ENCODE assay signal across 9 mouse cellular contexts in the genomic region with DNA sequence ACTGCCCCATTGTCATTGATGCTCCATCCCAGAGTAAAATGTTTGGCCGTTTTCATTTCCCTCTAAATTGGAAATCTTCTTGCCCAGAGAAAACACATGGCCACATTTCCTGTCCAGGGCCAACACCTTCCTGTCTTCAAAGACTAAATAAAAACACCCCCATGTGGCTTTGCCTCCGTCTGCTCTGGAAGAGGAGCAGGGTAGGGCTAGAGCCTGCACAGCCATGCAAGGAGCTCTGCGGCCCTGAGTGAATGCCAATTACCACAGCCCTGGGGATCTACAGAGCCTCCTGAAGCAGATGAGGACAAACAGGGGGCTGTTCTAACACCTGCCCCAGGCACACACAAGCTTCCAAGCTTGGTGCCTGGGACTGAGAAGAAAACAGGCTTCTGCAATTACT. TPM values are rescaled to one million over a fixed set of nuclear protein-coding genes. Genes with fewer than 3 reads are reported as not detected.
DNase-seq lines count a peak whose midpoint lies in the region; ATAC-seq and TF ChIP-seq lines count a peak whose summit lies in the region.
"Had no signal": no experiment of that assay in that cellular context is flagged by ENCODE, and none has a peak within 500 bp of the region (broad histone marks: within the 10 kb centered on the region; RNA-seq: fewer than 3 reads in every experiment).

No protein-coding gene starts in this region.

- WGBS in embryonic facial prominence, embryonic 12.5 days, result 36% methylated on average over 3 of the region's 3 CpGs
- 11% methylated on average over 3 of the region's 3 CpGs for WGBS in limb, embryonic 14.5 days

- no peak for TF ChIP-seq POLR2A in limb, embryonic 14.5 days (IDR thresholded peaks at IDR 0.05; ENCODE audit: borderline replicate concordance, extremely low read depth, insufficient read depth, insufficient read length)

- H3K36me3 ChIP-seq in embryonic facial prominence, embryonic 12.5 days, result peaks cover 4% of the 10 kb centered on the region; the same call in 1 of the 2 replicates
- H3K36me3 ChIP-seq in limb, embryonic 14.5 days (ENCODE audit: control insufficient read depth, insufficient read depth, low read length), result no peaks in the 10 kb centered on the region

- no peak for TF ChIP-seq CTCF in left cerebral cortex, adult 2 months (IDR thresholded peaks at IDR 0.05)

- 0 out of 2 replicates have a peak, but pooled peaks have one; percentile 34 for ATAC-seq in cerebellum, adult (ENCODE audit: insufficient number of reproducible peaks, low FRiP score, low TSS enrichment)
- no peak for ATAC-seq in embryonic facial prominence, embryonic 12.5 days (ENCODE audit: insufficient number of reproducible peaks, insufficient read depth, low FRiP score, low TSS enrichment)
- ATAC-seq in limb, embryonic 14.5 days (ENCODE audit: low FRiP score, low read depth), result no peak

- no peaks in the 10 kb centered on the region for H3K9me3 ChIP-seq in embryonic facial prominence, embryonic 12.5 days
- H3K9me3 ChIP-seq in limb, embryonic 14.5 days (ENCODE audit: control insufficient read depth, low read length), result no peaks in the 10 kb centered on the region

- H3K9ac ChIP-seq in embryonic facial prominence, embryonic 12.5 days, result no peak overlapping the region
- H3K9ac ChIP-seq in limb, embryonic 14.5 days (ENCODE audit: low read depth, low read length, severe bottlenecking), result no peak overlapping the region

- peaks cover 86% of the 10 kb centered on the region for H3K4me1 ChIP-seq in embryonic facial prominence, embryonic 12.5 days
- peaks cover 84% of the 10 kb centered on the region for H3K4me1 ChIP-seq in limb, embryonic 14.5 days (ENCODE audit: control insufficient read depth, insufficient read depth, low read length)

- H3K27me3 ChIP-seq in embryonic facial prominence, embryonic 12.5 days, result no peaks in the 10 kb centered on the region
- H3K27me3 ChIP-seq in limb, embryonic 14.5 days (ENCODE audit: control insufficient read depth, insufficient read depth, low read length), result no peaks in the 10 kb centered on the region

- no peak for DNase-seq in cerebellum, postnatal 4 days (ENCODE audit: low spot score in 2 of 2)
- DNase-seq in left cerebral cortex, adult 2 months (ENCODE audit: extremely low spot score in 1 of 2, low spot score in 2 of 2), result no peak
- DNase-seq in left cerebral cortex, postnatal 25 days (ENCODE audit: low spot score in 2 of 2), result no peak
- no peak for DNase-seq in limb, embryonic 14.5 days (ENCODE audit: low spot score)
- DNase-seq in right cerebral cortex, postnatal 14 days, result no peak
- no peak for DNase-seq in urinary bladder, postnatal 4 days (ENCODE audit: low spot score in 2 of 2)
- DNase-seq: lung, postnatal 10 days had no signal

- no peak overlapping the region for H3K4me3 ChIP-seq in left cerebral cortex, adult 2 months
- no peak overlapping the region for H3K4me3 ChIP-seq in embryonic facial prominence, embryonic 12.5 days
- H3K4me3 ChIP-seq in limb, embryonic 14.5 days (replicated peaks; ENCODE audit: low read length), result no peak overlapping the region

- H3K27ac ChIP-seq in left cerebral cortex, adult 2 months, result peak overlapping the region; percentile 53; the same call in 1 of the 2 replicates
- H3K27ac ChIP-seq in embryonic facial prominence, embryonic 12.5 days, result peak overlapping the region; percentile 50; the same call in 1 of the 2 replicates
- 0 out of 2 replicates have a peak overlapping the region, but pooled peaks have one; percentile 34 for H3K27ac ChIP-seq in limb, embryonic 14.5 days (replicated peaks; ENCODE audit: low read depth, low read length)

- intact Hi-C loops in left cerebral cortex, adult 2 months (cut with DNase I), result no loop called here
- intact Hi-C loops in left cerebral cortex, postnatal 25 days (cut with DNase I), result no loop called here

- H3K4me2 ChIP-seq in embryonic facial prominence, embryonic 12.5 days (replicated peaks), result no peak overlapping the region
- H3K4me2 ChIP-seq in limb, embryonic 14.5 days (replicated peaks; ENCODE audit: low read depth, low read length, severe bottlenecking), result no peak overlapping the region

RNA-seq across cellular contexts. Expression of a gene that starts 46.2 kb away (rescaled TPM):
- 100 to 1,000 TPM; 113 to 119 TPM for total RNA-seq in left cerebral cortex, adult 2 months (2021)
- 100 to 1,000 TPM; 111 to 112 TPM for total RNA-seq in left cerebral cortex, postnatal 25 days (2021)
- polyA plus RNA-seq in embryonic facial prominence, embryonic 12.5 days (2016; fragmentation: Nextera tagmentation; extraction: Ambion mirVana), result 16.8 and 17.7 TPM in 2 replicates
- 88.7 and 109 TPM in 2 replicates for polyA plus RNA-seq in limb, embryonic 14.5 days (2012; rRNA removed)
- polyA plus RNA-seq in limb, embryonic 14.5 days (2014; fragmentation: Nextera tagmentation; extraction: Ambion mirVana), result 44.0 and 47.5 TPM in 2 replicates
